Mouse (Mus musculus) 3T3-L1 (cell line): ENCODE measurements at regions not wholly inside any gene's neighbourhood (a gene's known extent, or its start where the extent isn't known, plus 50 kb on each side); places are given as distances from the start of the nearest gene placed in this dataset.
A peak's percentile ranks its signal among the peaks of the same experiment; 100 is the strongest.

Source experiments
- DNase-seq: peaks from one replicate; pipeline ENCODE4 v3.0.0-alpha.2; 2015; ENCODE audit warnings: low read depth, low spot score

DNA sequence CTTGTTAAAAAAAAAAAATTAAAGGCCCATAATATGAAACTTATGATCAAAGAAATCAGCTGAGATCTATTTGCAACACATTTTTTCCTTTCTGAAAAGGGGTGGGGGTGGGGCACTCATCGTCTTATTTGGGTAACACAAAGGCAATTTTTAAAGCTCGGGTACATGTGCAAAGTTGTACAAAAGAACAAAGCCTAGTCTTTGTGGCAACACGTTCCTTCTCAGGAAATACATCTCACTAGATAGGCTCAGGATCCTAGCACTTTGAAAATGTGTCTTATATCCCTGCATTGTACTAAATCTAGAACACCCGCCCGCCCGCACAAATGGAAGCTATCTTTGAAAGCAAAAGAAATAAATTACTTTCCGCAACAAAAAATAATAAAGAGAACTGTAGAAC, 158.2 kb downstream of the Sox4 start:
- no peak for DNase-seq

DNA sequence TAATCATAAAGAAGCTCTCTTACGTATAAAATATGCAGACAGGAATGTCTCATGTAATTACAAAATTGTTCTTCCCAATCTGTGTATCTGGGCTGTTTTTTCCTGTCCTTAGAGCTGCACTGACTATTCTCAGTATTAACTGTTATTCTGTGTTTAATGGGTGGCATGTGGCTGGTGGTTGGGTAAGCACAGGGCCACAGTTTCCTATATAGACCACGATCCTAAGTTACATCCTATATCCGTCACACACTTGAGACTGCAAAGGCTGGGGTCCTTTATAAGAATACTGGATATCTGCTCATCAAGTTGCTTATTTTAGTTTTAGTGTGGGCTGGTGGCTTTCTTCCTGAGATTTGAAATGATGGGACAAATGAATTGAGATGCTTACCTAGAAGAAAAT, 159.0 kb downstream of the Sox4 start:
- DNase-seq: no peak

DNA sequence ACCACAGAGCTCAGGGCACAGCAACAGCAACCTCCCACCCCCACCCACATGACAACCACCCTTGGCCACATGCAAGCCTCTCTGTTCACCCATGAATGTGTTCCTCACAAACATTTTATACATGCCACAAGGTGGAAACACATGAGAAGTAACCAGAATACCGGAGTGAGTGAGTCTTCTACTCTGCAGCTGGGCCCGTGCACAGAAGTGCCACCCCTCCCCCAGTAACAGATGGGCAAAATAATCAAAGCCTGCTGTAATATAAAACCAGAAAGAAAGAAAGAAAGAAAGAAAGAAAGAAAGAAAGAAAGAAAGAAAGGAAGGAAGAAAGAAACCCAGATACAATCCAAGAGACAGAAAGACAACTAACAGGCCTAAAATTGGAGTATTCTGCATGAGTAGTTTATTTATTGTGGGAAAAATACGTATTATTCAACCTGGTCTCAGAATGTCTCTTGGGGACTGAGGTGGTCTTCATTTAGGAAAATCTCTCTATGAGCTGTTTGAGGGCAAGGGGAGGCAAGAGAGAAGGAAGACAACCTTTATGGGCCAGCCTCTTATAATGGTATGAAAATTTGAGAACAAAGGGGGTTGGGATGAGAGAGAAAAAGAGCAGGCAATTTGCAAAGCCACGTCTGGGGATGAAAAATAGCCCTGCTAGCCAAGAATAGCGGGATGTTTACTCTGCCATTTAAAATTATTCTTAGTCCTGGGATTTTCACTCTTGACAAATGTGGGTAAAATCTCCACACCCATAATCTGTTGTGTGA, 160.2 kb downstream of the Sox4 start:
- no peak for DNase-seq

DNA sequence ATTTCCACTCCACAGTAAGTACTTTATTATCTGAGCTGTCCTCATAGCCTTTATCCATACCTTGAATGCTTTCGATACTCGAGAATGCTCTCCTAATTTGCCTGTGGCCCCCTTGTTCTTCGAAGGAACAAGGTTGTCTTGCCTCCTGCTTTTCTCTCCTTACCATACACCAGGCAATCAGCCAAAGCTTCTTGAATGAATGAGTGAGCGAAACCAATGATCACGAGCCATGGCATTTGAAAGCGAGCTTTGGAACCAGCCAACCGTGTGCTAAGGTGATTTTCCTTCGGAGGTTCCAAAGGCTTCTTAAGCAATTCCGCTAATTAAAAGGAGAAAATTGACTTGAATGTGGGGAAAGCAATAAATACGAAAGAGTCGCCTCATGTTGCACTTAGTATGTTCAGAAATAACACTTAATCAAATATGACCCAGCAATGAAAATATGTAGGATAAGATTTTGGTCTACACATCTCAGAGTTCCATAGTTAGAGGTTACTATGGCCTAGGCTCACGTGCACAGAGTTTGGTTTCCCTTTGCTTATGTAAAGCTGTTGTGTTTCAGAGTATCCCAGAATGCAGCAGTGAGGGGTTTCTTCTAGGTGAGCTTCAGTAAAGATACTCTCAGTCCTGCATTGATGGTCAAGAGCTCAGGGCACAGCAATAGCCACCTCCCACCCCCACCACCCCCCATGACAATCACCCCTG, 160.9 kb downstream of the Sox4 start:
- DNase-seq: no peak

DNA sequence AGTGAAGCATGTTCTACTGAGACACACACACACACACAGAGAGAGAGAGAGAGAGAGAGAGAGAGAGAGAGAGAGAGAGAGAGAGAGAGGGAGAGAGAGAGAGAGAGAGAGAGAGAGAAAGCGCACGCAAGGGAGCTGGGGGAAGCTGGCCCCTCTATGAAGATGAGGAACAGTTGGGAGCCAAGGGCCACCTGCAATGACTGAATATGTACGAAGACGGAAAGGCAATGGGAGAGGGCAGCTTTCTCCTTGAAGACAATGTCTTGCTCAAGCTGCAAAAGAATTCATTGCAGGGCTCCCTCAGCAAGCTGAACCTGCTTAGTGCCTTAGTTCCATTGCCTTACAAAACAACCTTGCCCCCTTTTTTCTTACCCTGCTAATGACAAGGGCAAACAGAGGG, 163.1 kb downstream of the Sox4 start:
- no peak for DNase-seq

DNA sequence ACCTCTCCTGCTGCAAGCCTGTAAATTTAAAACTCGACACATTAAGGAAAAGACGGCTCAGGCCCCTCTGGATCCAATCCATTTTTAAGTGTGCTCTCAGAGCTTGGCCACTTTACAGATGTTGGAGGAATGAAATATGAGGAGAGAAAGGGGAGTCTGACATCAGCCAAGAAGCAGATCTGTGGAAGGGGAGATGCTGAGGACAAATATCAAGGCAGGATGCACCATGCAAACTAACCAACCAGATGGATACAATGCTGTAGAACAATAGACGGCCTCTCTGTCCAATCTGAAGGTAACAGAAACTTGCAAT, 166.2 kb downstream of the Sox4 start:
- DNase-seq: peak; percentile 61

DNA sequence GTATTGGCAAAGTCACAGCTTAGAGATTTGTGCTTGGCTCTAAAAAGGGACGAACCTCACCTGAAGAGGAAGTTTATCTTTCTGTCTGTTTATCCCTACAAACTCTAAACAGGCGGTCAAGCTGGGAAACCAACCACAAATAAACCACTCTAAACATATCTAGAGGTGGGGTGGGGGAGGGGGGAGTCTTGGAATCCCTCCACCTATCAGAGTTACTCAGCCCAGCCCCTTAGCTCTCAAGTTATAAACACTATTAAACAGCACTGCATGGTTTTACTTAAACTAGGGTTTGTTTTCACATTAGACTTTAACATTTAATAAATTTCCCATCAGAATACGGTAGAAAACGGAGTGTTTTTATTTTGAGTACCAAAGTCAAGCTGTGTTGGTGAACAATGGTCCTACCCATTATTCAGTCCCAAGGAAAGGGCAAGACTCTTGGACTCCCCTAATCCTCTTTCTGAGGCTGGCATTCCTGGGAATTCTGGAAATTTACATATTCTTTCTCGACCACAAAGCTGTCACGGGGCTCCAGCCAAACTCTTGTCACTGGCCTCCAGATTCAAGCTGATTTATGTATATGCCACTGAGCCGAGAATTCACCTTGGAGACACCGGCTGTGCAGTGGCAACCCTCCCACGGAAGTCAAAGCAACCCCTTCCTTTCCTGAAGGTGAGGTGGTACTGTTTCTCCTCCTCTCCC, 166.7 kb downstream of the Sox4 start:
- DNase-seq: peak; percentile 70

DNA sequence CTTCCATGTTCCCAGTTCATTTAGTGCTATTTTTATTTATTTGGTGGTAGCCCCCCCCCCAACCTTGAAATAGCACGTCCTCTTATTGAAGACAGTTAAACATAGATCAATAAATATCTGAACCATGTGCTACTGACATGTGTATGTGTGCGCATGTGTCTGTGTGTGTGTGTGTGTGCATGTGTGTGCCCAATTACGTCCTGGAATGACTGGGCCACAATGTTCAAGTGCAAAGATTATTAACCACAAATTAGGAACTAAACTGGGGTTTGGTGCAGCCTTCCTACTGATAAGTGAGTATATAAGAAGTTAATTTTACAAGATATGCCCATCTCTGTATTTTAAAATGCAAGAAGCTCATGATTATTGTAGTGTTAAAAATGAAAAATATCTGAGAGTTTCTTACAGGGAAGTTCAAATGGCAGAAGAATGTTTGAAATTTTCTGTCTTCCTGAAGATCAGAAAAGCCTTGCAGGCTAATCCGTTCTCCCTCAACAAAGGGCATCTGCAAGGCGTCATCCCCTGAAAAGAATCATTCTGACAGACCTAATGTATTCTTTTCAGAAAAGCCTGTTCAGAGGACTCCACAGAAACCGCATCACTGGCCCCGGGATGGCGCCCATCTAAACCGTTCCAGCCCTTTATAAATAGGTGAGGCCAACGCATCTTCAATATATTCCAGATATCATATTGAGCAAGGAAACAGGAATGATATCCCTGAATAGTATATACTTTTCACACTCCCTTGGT, 170.8 kb downstream of the Sox4 start:
- DNase-seq: no peak

DNA sequence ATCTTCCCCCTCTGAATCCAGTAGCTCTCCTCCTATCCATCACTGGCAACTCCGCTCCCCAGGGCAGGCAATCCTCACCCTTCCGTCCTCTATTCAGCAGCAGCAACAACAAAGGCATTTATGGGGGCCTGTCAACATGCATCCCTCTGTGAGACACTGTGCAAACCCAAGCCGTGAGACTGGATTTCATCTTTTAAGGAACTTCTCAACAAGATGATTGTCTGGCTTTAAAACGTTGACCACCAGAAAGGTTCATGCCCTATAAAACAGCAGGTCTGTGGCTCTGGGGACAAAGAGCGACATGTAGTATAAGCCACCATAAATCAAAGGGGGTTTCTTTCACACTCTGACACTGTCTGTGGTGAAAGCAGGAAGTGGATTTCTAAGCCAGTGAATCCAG, 171.4 kb downstream of the Sox4 start:
- DNase-seq: no peak

DNA sequence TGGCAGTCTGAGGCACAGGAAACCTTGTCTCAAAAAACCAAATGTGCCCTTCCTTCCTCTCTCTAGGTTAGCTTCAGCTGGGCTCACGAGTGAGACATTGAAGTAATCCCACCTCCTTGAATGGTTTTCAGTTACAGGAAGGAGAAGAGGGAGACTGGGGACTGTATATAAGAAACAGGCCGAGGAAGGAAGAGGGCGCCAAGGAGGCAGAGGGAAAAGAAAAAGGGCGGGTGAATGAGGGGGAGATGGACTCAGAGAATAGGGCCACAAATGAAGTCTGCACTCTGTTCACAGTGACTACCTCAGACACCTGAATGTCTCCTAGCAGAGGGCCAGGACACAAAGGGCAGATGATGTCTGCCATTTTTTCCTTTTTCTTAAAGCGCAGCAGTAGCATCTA, 171.9 kb downstream of the Sox4 start:
- no peak for DNase-seq

DNA sequence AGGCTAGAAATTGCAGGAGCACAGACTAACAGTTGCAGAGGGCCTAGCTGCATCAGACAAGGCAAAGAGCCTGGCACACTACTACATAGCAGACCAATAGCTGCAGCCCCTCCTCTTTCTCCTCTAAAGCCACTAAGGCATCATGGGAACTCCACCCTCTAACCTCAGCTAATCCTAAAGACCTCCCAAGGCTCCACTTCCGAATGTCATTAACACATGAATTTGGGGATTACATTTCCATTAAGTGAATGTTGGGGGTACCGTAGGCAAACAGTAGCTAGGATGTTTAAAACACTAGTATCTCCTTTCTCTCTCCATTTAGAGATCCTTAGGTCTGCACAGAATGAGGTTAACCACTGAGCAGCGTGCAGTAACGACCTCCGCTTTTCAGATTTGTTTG, 173.1 kb downstream of the Sox4 start:
- no peak for DNase-seq

DNA sequence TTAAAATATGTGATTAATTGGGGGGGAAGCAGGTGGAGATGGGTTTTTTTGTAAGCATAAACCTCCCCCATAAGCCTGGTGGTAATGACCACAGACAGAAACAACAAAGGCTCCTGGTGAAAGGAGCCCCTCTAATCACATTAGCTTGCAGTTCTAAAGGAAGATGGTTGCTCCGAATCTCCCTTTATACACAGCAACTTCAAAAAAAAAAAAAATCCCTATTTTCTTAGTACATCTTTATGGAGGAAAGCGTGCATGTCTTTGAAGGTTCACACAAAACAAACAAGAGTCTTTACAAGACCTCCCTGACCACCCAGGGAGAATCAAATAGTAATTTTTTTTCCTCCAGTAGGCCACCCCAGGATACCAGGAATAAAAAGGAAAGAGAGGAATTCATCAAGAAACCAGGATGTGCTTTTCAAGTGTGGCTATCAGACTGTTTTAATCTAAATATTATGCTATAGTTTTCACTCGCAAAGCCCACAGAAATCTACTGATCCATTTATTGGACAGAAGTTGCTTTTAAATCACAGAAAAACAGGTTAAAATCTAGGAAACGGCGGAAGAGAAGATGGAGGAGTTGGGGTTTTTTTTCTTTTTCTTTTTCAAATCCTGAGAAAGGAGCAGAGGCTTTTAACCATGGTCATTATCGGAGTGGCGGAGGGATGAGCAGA, 178.2 kb downstream of the Sox4 start:
- no peak for DNase-seq

DNA sequence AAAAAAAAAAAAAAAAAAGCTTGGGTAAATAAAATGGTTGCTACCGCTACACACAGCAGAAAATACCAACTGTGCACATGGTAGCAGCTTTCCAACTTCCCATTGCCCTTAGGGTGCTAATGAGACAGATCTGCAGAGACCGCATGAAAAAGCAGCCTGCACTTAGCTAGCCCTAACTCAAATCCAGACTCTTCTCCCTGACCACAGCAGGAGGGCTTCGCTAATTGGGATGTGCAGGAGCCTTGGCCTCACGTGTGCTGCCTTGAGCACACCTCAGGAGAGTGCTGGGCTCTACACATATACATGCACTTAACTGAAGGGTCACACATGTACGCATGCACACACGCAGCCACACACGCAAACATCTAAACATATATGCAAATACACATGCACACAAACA, 178.9 kb downstream of the Sox4 start:
- DNase-seq: no peak

DNA sequence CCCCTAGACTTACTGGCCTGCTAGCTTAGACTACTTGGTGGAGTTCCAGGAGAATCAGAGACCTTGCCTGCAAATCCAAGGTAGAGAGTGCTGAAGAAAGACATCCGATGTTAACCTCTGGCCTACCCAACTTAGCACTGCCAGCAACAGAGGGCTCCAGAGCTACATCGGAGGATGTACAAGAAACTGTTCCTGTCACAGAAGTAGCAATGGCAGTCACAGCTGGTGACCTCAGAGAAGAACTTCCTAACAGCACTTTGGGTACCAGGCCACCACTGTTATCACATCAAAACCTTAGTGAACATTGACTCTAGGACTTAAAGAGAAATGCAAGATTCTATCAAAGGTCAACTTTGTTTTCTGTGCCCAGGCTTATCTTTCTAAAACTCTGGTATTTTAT, 180.0 kb downstream of the Sox4 start:
- DNase-seq: no peak

DNA sequence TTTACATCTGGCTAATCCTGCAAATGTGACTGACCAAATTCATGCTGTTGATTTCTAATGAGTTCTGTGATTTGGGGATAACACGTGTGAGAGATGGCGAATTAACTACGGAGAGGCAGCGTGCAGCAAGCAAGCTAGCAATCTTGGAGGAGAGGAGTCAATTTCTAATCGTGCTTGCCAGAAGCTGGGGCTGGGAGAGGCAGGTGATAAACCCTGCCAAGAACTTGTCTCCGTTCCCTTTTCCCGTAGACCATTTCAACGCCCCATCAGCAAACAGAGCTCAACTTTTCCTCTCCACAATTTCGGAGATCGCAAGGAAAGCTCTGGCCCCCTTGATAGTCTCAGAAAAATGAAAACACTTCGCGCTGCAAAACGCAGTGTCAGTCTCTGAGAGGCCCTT, 183.0 kb downstream of the Sox4 start:
- DNase-seq: no peak

DNA sequence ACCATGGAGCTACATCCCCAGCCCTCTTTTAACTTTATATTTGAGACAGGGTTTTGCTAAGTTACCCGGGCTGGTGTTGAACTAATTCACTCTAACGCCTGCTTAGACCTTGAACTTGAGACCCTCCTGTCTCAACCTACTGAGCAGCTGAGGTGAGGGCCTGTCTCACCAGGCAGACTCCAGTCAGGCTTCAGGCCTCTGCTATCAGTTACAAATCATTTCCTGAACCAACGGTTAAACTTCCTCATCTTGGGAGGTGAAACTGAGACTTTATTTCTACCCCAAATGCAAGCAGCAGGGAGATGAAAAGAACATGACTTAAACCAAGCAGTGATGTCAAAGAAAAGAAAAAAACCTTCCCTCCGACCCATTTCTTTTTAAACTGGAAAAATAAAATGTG, 183.5 kb downstream of the Sox4 start:
- DNase-seq: no peak

DNA sequence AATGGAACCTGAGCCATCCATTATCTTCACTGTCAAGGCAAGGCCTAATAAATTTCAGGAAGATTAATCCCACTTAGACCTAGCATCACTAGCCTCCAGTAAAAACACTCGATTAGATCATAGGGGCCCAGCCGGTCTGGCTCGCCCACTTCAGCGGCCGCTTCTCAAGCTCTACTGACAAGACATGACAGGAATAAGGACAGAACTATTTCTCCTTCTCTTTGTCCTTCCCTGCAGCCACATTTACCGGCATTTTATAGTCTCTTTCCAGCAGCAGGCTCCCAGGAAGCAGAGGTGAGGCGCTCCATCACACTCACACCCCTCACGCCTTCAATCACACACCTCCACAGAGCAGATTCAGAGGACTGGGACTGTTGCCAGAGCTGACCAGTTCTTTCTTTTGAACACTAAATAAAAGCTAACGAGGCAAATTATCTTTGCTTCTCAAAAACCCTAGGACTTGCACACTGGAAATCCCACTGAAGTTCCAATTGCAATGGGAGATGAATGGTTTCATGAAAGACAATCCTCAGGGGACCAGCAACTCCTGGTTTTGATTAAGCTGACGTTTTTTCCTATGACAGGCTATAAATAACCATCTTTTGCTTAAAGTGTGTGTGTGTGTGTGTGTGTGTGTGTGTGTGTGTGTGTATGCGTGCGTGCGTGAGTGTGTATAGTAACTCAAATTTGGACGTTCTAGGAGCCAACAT, 184.6 kb downstream of the Sox4 start:
- DNase-seq: peak; percentile 79

DNA sequence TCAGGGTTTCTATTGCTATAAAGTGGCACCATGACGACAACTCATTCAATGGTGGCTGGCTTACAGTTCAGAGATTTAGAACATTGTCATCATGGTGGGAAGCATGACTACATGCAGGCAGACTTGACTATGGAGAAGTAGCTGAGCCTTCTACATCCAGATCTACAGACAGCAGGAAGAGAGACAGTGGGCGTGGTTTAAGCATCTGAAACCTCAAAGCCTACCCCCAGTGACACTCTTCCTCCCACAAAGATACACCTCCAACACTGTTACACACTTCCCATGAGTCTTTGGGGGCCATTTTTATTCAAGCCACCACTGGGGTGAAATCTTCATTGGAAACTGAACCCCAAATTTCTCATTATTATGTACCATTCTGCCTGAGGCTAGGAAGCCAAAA, 191.0 kb downstream of the Sox4 start:
- DNase-seq: no peak

DNA sequence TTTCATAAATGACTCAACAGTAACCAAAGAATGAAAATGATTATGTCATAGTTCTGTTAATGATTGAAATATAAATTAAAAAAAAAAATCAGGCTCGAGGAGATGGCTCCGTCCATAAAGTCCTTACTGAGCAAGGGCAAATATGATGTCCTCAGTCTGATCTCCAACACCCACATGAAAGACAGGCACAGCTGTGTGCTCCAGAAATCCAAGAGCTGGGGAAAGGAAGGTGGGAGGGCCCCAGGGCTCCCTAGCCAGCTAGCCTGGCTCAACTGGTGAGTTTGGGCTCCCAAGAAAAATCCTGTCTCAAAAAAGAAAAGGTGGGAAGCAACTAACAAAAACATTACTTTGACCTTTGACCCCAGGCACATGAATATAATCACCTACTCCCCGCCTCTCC, 194.5 kb downstream of the Sox4 start:
- DNase-seq: peak; percentile 41

DNA sequence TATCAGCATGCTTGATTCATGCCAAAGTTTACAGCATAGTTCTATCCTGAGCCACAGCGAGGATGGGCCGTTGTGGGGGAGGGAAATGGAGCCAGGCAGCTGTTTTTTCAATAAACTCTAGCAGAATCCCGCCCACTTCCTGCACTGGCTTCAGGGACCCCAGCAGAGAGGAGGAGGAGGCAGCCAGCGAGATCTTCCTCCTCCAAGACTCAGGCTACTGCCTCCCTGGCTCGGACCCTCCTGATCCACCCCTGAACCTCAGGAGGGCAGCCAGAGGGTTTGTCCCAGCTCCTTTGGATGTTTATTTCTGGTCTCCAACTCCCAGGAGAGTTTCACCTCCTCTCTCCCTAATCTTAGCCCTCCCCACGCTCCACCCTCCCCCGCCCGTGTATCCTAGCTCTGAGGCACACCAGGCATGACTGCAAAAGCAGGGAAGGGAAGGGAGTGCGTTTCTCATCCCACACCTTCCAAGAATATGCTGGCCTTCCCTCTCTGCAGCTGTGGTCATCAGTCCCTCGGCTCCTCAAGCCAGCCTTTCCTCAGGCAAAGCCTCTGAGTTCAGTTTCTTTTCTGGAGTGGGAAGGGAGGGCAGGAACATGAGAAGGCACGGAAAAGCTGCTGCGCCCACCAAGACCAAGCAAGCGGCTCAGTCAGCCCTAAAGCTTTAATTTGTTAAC, 195.5 kb downstream of the Sox4 start:
- DNase-seq: peak; percentile 91
